Mouse (Mus musculus) stomach, postnatal 0 days (tissue): ENCODE data around the gene Exd1.

Experiments
- CTCF ChIP-seq: IDR thresholded peaks from 2 replicates; pipeline ENCODE4 v1.5.1; 2016; ENCODE audit warnings: antibody characterized with exemption, low read depth, mild to moderate bottlenecking, moderate library complexity
- EP300 ChIP-seq: optimal IDR thresholded peaks from 2 replicates; pipeline ENCODE3; 2016; ENCODE audit warnings: antibody characterized with exemption

- no peak for TF ChIP-seq CTCF
- peak; percentile 98 for TF ChIP-seq EP300
Measured at GRCm38 (mm10) chr2:119477571-119478396, 69.6 kb downstream of the Exd1 start, which contains the start of gene Ino80.
